Mouse (Mus musculus): ENCODE measurements around the gene Son. TPM values are rescaled to one million over a fixed set of nuclear protein-coding genes. Genes with fewer than 3 reads are reported as not detected.
"Not testable (repeated sequence)": the region's sequence is repeated elsewhere in the genome, so short reads cannot be mapped to it uniquely, and the experiment has no call there.

The Son gene
- polyA plus RNA-seq, 1 experiment from 2014 or later: 109 TPM

DNA sequence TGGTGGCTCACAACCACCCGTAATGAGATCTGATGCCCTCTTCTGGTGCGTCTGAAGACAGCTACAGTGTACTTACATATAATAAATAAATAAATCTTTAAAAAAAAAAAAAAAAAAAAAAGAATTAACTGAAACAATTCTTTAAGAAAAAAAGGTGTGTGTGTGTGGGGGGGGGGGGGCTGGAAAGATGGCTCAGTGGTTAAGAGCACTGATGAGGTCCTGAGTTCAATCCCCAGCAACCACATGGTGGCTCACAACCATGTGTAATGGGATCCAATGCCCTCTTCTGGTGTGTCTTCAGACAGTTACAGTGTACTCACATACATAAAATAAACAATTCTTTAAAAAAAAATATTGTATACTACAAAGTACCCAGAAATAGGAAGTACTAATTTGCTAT lies 1.9 kb upstream of the Son start:
- peaks cover 23% of the 10 kb centered on the region for H3K4me1 ChIP-seq
- H3K9me3 ChIP-seq (replicated peaks); H3K27me3 ChIP-seq (ENCODE audit: low read depth, poor library complexity, severe bottlenecking); DNase-seq (ENCODE audit: low spot score); H3K27ac ChIP-seq (replicated peaks): not testable (repeated sequence)
- 100% methylated on average over 1 of the region's 2 CpGs for WGBS
- H3K4me3 ChIP-seq: peak overlapping the region; percentile 86
- peaks cover 34% of the 10 kb centered on the region for H3K36me3 ChIP-seq

- Histone ChIP-seq H3K4me1 (peaks cover 23% of the 10 kb centered on the region), H3K36me3 (peaks cover 34% of the 10 kb centered on the region), H3K27ac (replicated peaks) (peak overlapping the region; percentile 99), H3K9me3 (replicated peaks) (no peaks in the 10 kb centered on the region), H3K4me3 (peak overlapping the region; percentile 86), H3K27me3 (ENCODE audit: low read depth, poor library complexity, severe bottlenecking) (no peaks in the 10 kb centered on the region)
- DNase-seq (ENCODE audit: low spot score): no peak
- WGBS: 2% methylated on average over 11 of the region's 11 CpGs
These were observed 1.2 kb upstream of the Son start for GRCm38 (mm10) chr16:91645995-91646602.

GRCm38 (mm10) chr16:91646681-91647419 lies 456 bp upstream of the Son start, which contains the start of gene Gart:
Gart (minus strand) TSS chr16:91646952.
- Histone ChIP-seq H3K9me3 (replicated peaks) (no peaks in the 10 kb centered on the region), H3K36me3 (peaks cover 34% of the 10 kb centered on the region), H3K27me3 (ENCODE audit: low read depth, poor library complexity, severe bottlenecking) (no peaks in the 10 kb centered on the region), H3K4me1 (peaks cover 23% of the 10 kb centered on the region), H3K27ac (replicated peaks) (peak within 1 kb of the TSS; percentile 99), H3K4me3 (peak within 1 kb of the TSS; percentile 86)
- DNase-seq (ENCODE audit: low spot score): peak; percentile 92
- under 1% methylated on average over 59 of the region's 59 CpGs for WGBS

- H3K4me3 ChIP-seq: peak overlapping the region; percentile 86
- H3K9me3 ChIP-seq (replicated peaks): no peaks in the 10 kb centered on the region
- H3K27ac ChIP-seq (replicated peaks): peak overlapping the region; percentile 99
- 0% methylated on average over 25 of the region's 25 CpGs for WGBS
- peak; percentile 83 for DNase-seq (ENCODE audit: low spot score)
- peaks cover 23% of the 10 kb centered on the region for H3K4me1 ChIP-seq
- peaks cover 34% of the 10 kb centered on the region for H3K36me3 ChIP-seq
- no peaks in the 10 kb centered on the region for H3K27me3 ChIP-seq (ENCODE audit: low read depth, poor library complexity, severe bottlenecking)
These were observed 879 bp downstream of the Son start for GRCm38 (mm10) chr16:91648220-91648550.

DNA sequence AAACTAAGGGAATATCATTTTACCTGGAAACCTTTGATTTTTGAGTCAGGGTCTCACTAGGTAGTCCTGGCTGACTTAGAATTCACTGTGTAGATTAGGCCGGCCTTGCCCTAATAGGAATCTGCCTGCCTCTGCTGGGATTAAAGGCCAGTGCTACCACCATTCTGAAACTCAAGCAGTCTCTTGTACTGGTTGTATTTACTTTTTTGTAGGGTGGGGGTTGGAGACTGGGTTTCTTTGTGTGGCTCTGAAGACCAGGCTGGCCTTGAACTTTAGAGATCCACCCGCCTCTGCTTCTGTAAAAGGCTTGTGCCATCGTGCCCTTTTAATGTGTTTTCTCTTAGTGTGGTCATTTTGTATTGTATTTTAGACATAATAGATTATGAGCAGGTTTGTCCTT lies 1.9 kb downstream of the Son start:
- H3K9me3 ChIP-seq (replicated peaks): no peaks in the 10 kb centered on the region
- no peak for DNase-seq (ENCODE audit: low spot score)
- H3K4me1 ChIP-seq: peaks cover 23% of the 10 kb centered on the region
- no peak overlapping the region for H3K27ac ChIP-seq (replicated peaks)
- no peaks in the 10 kb centered on the region for H3K27me3 ChIP-seq (ENCODE audit: low read depth, poor library complexity, severe bottlenecking)
- peaks cover 42% of the 10 kb centered on the region for H3K36me3 ChIP-seq
- WGBS: 74% methylated on average over 3 of the region's 3 CpGs
- H3K4me3 ChIP-seq: peak overlapping the region; percentile 86

GRCm38 (mm10) chr16:91649781-91650180 lies 2.5 kb downstream of the Son start:
- no peak overlapping the region for H3K27ac ChIP-seq (replicated peaks)

GRCm38 (mm10) chr16:91652191-91652590 lies 4.9 kb downstream of the Son start:
- Histone ChIP-seq H3K27ac (replicated peaks) (no peak overlapping the region), H3K27me3 (ENCODE audit: low read depth, poor library complexity, severe bottlenecking) (no peaks in the 10 kb centered on the region), H3K36me3 (peaks cover 71% of the 10 kb centered on the region), H3K4me1 (peaks cover 11% of the 10 kb centered on the region), H3K9me3 (replicated peaks) (no peaks in the 10 kb centered on the region), H3K4me3 (no peak overlapping the region)
- 97% methylated on average over 3 of the region's 3 CpGs for WGBS
- no peak for DNase-seq (ENCODE audit: low spot score)

More at GRCm38 (mm10) chr16:91649781-91650180, 2.5 kb downstream of the Son start:
- H3K4me1 ChIP-seq: peaks cover 22% of the 10 kb centered on the region
- H3K9me3 ChIP-seq (replicated peaks): no peaks in the 10 kb centered on the region
- peaks cover 47% of the 10 kb centered on the region for H3K36me3 ChIP-seq
- no peaks in the 10 kb centered on the region for H3K27me3 ChIP-seq (ENCODE audit: low read depth, poor library complexity, severe bottlenecking)
- DNase-seq (ENCODE audit: low spot score): no peak
- peak overlapping the region; percentile 86 for H3K4me3 ChIP-seq

- Histone ChIP-seq H3K4me3 (no peak overlapping the region), H3K4me1 (peaks cover under 1% of the 10 kb centered on the region; the same call in 1 of the 2 replicates), H3K36me3 (peaks cover 100% of the 10 kb centered on the region), H3K27ac (replicated peaks) (no peak overlapping the region), H3K9me3 (replicated peaks) (peaks cover 12% of the 10 kb centered on the region; the same call in 1 of the 2 replicates), H3K27me3 (ENCODE audit: low read depth, poor library complexity, severe bottlenecking) (no peaks in the 10 kb centered on the region)
- no peak for DNase-seq (ENCODE audit: low spot score)
- 98% methylated on average over 9 of the region's 9 CpGs for WGBS
These were observed 8.0 kb downstream of the Son start for GRCm38 (mm10) chr16:91655285-91655684.

DNA sequence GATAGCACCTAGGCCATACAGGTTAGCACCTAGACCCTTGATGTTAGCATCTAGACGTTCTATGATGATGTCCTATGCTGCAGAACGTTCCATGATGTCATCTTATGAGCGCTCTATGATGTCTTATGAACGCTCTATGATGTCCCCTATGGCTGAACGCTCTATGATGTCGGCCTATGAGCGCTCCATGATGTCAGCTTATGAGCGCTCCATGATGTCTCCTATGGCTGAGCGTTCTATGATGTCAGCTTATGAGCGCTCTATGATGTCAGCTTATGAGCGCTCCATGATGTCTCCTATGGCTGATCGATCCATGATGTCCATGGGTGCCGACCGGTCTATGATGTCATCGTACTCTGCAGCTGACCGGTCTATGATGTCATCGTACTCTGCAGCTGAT lies 10.0 kb downstream of the Son start:
- Histone ChIP-seq H3K4me1 (peaks cover 6% of the 10 kb centered on the region; the same call in 1 of the 2 replicates), H3K9me3 (replicated peaks) (peaks cover 12% of the 10 kb centered on the region; the same call in 1 of the 2 replicates), H3K27me3 (ENCODE audit: low read depth, poor library complexity, severe bottlenecking) (no peaks in the 10 kb centered on the region), H3K27ac (replicated peaks) (no peak overlapping the region), H3K36me3 (peaks cover 100% of the 10 kb centered on the region), H3K4me3 (no peak overlapping the region)
- no peak for DNase-seq (ENCODE audit: low spot score)
- WGBS: 97% methylated on average over 17 of the region's 17 CpGs

DNA sequence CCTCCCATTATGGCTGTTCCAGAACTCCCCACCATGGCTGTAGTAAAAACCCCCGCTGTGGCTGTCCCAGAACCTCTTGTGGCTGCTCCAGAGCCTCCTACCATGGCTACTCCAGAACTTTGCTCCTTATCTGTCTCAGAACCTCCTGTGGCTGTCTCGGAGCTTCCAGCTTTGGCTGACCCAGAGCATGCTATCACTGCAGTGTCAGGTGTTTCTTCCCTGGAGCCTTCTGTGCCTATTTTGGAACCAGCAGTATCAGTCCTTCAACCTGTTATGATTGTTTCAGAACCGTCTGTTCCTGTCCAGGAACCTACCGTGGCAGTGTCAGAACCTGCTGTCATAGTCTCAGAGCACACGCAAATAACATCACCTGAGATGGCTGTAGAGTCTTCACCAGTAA lies 11.2 kb downstream of the Son start:
- no peak for DNase-seq (ENCODE audit: low spot score)
- 97% methylated on average over 5 of the region's 5 CpGs for WGBS

GRCm38 (mm10) chr16:91659798-91660197 lies 12.5 kb downstream of the Son start:
- 97% methylated on average over 20 of the region's 20 CpGs for WGBS
- no peak overlapping the region for H3K27ac ChIP-seq (replicated peaks)
- DNase-seq (ENCODE audit: low spot score): no peak
- peaks cover 12% of the 10 kb centered on the region; the same call in 1 of the 2 replicates for H3K9me3 ChIP-seq (replicated peaks)
- H3K36me3 ChIP-seq: peaks cover 100% of the 10 kb centered on the region
- no peak overlapping the region for H3K4me3 ChIP-seq
- H3K4me1 ChIP-seq: peaks cover 6% of the 10 kb centered on the region; the same call in 1 of the 2 replicates
- H3K27me3 ChIP-seq (ENCODE audit: low read depth, poor library complexity, severe bottlenecking): no peaks in the 10 kb centered on the region

More for the DNA sequence above, 11.2 kb downstream of the Son start:
- Histone ChIP-seq H3K4me1 (peaks cover 6% of the 10 kb centered on the region; the same call in 1 of the 2 replicates), H3K36me3 (peaks cover 100% of the 10 kb centered on the region), H3K9me3 (replicated peaks) (peaks cover 12% of the 10 kb centered on the region; the same call in 1 of the 2 replicates), H3K4me3 (no peak overlapping the region), H3K27me3 (ENCODE audit: low read depth, poor library complexity, severe bottlenecking) (no peaks in the 10 kb centered on the region), H3K27ac (replicated peaks) (no peak overlapping the region)

GRCm38 (mm10) chr16:91661397-91661796 lies 14.1 kb downstream of the Son start:
- Histone ChIP-seq H3K27me3 (ENCODE audit: low read depth, poor library complexity, severe bottlenecking) (no peaks in the 10 kb centered on the region), H3K36me3 (peaks cover 100% of the 10 kb centered on the region)
- 44% methylated on average over 1 of the region's 1 CpGs for WGBS

GRCm38 (mm10) chr16:91662336-91662735 lies 15.0 kb downstream of the Son start:
- Histone ChIP-seq H3K27ac (replicated peaks) (no peak overlapping the region), H3K9me3 (replicated peaks) (peaks cover 12% of the 10 kb centered on the region; the same call in 1 of the 2 replicates), H3K36me3 (peaks cover 100% of the 10 kb centered on the region), H3K4me1 (peaks cover 6% of the 10 kb centered on the region; the same call in 1 of the 2 replicates), H3K4me3 (no peak overlapping the region), H3K27me3 (ENCODE audit: low read depth, poor library complexity, severe bottlenecking) (no peaks in the 10 kb centered on the region)
- no peak for DNase-seq (ENCODE audit: low spot score)
- WGBS: 97% methylated on average over 16 of the region's 16 CpGs

More at GRCm38 (mm10) chr16:91661397-91661796, 14.1 kb downstream of the Son start:
- Histone ChIP-seq H3K9me3 (replicated peaks) (peaks cover 12% of the 10 kb centered on the region; the same call in 1 of the 2 replicates), H3K4me3 (no peak overlapping the region), H3K4me1 (peaks cover 6% of the 10 kb centered on the region; the same call in 1 of the 2 replicates), H3K27ac (replicated peaks) (no peak overlapping the region)
- no peak for DNase-seq (ENCODE audit: low spot score)
